Mouse (Mus musculus): ENCODE results near the gene Mmp21. TPM values are rescaled to one million over a fixed set of nuclear protein-coding genes. Genes with fewer than 3 reads are reported as not detected.

The Mmp21 gene
- total and polyA plus RNA-seq, 3 experiments = 0.17 TPM; not detected in 2

DNA sequence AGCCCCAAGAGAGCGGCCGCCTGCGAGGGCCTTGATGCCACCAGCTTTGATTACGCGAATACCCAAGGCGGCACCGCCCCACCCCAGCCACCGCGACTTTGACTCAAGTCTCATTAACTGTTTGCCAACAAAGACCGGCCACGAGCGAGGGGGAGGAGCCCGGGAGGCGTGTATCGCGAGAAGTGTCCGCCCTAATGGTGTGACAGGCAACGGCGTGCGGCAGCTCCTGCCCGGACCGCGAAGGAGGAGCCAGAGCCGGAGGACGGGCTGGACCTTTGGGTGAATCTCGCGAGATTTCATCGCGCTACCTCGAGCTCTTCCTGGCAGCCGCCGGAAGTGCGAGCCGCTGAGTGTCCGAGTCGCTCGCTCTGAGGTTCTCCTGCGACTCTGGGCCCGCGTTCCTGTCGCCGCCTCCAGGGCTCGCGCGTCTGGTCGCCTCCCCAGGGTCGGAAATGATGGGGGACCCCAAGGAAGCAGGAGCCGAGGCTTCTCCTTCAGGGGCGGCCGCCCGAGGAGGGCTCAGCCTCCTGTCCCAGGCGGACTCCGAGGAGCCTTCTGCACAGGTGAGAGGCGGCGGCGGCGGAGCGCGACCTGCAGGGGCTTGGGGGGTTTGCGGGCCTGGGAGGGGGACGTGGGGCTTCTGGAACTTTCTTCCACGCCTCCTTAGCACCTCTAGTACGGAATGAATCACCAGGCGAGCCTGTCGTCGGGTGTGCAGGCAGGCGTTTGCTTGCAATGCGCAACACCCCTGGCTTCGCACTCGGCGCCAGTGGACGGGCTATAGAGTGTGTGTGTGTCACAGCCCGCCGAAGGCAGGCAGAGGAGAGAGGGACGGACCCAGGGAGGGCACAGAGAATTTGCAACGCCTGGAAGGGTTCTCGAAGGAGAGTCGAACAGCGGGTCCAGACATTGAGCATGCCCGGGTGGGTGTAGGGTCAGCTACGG lies 42.2 kb downstream of the Mmp21 start, which contains the start of gene Edrf1:
Gene Edrf1, plus strand, starts transcription at position 183 of the 945 bp plus-strand sequence.
- dilution Hi-C loops (cut with MboI; ENCODE audit: extremely low pct_ligation_motif_present, extremely low pct_unique_long_range_greater_than_20kb, low sequenced_read_pairs) = no loop called here
- H3K4me2 ChIP-seq (ENCODE audit: insufficient read depth, low read depth, poor library complexity, severe bottlenecking) = peak within 1 kb of the TSS; percentile 58

More for the DNA sequence above, 42.2 kb downstream of the Mmp21 start, which contains the start of gene Edrf1:
- Histone ChIP-seq H3K9ac (ENCODE audit: insufficient read depth, low read depth) (peak within 1 kb of the TSS; percentile 90), H3K4me3 (replicated peaks in 1 of 3; ENCODE audit: low read depth in 2 of 3, low read length in 2 of 3, poor library complexity in 1 of 3) (peak within 1 kb of the TSS; percentile 64 to 92 (median 83)), H3K79me2 (replicated peaks; ENCODE audit: control insufficient read depth, extremely low read depth, insufficient read depth, poor library complexity, severe bottlenecking) (peaks cover 19% of the 10 kb centered on the region), H3K9me3 (replicated peaks; ENCODE audit: low read length) (no peaks in the 10 kb centered on the region), H3K36me3 (replicated peaks in 1 of 2; ENCODE audit: control insufficient read depth in 1 of 2, insufficient read depth in 1 of 2, low read length in 1 of 2) (peaks cover 20 to 32% of the 10 kb centered on the region in 2 experiments), H3K27me3 (replicated peaks) (peaks cover 16% of the 10 kb centered on the region), H3K4me1 (ENCODE audit: control insufficient read depth in 1 of 2, insufficient read depth in 2 of 2) (peaks cover 0 to 12% of the 10 kb centered on the region in 2 experiments; a peak in 2 of 4 replicates), H3K27ac (ENCODE audit: insufficient read depth, low read depth) (peak within 1 kb of the TSS; percentile 57)
- in situ Hi-C loops (cut with MboI; ENCODE audit: low pct_ligation_motif_present, low pct_unique_long_range_greater_than_20kb, low sequenced_read_pairs) = no loop called here
- peak; percentile 99 for DNase-seq (ENCODE audit: extremely low read depth)
- TF ChIP-seq MAZ (IDR thresholded peaks at IDR 0.05; ENCODE audit: low read depth, low read length) (no peak), SMC3 (IDR thresholded peaks at IDR 0.05; ENCODE audit: low read depth, low read length) (no peak), EP300 (IDR thresholded peaks at IDR 0.05; ENCODE audit: low read length) (no peak), NELFE (IDR thresholded peaks at IDR 0.05; ENCODE audit: low read depth, low read length) (peak; percentile 91), USF1 (IDR thresholded peaks at IDR 0.05; ENCODE audit: low read depth, low read length) (no peak), UBTF (IDR thresholded peaks at IDR 0.05; ENCODE audit: low read depth, low read length) (peak; percentile 75; the same call in 1 of the 2 replicates), MEF2A (IDR thresholded peaks at IDR 0.05; ENCODE audit: borderline replicate concordance, low read depth, low read length) (peak; percentile 58; the same call in 1 of the 2 replicates), ETS1 (conservative IDR thresholded peaks at IDR 0.05; ENCODE audit: low read depth, low read length) (no peak), CTCF (conservative IDR thresholded peaks at IDR 0.05 in 1 of 2, IDR thresholded peaks at IDR 0.05 in 1 of 2; ENCODE audit: low read depth in 2 of 2, low read length in 2 of 2) (no peak), ZMIZ1 (IDR thresholded peaks at IDR 0.05; ENCODE audit: low read depth, low read length) (peak; percentile 77; the same call in 1 of the 2 replicates), MAX (IDR thresholded peaks at IDR 0.05; ENCODE audit: low read length) (peak; percentile 82; the same call in 1 of the 2 replicates), RCOR1 (conservative IDR thresholded peaks at IDR 0.05; ENCODE audit: low read depth, low read length) (no peak), SIN3A (IDR thresholded peaks at IDR 0.05; ENCODE audit: low read length) (peak; percentile 93), NRF1 (IDR thresholded peaks at IDR 0.05; ENCODE audit: low read depth, low read length) (peak; percentile 39), TCF12 (IDR thresholded peaks at IDR 0.05; ENCODE audit: low read depth, low read length) (peak; percentile 81), ZKSCAN1 (IDR thresholded peaks at IDR 0.05; ENCODE audit: borderline replicate concordance, low read depth, low read length) (no peak), MYC (IDR thresholded peaks at IDR 0.05; ENCODE audit: low read depth, low read length) (peak; percentile 69; the same call in 1 of the 2 replicates), ZNF384 (IDR thresholded peaks at IDR 0.05; ENCODE audit: low read depth, low read length) (no peak), ZC3H11A (IDR thresholded peaks at IDR 0.05; ENCODE audit: low read depth, low read length) (no peak), GABPA (IDR thresholded peaks at IDR 0.05; ENCODE audit: insufficient replicate concordance, low read depth, low read length) (no peak; the same call in 1 of the 2 replicates), TBP (conservative IDR thresholded peaks at IDR 0.05; ENCODE audit: low read depth, low read length) (peak; percentile 46; the same call in 1 of the 2 replicates), CHD2 (IDR thresholded peaks at IDR 0.05; ENCODE audit: low read length) (peak; percentile 100), POLR2AphosphoS2 (IDR thresholded peaks at IDR 0.05; ENCODE audit: low read depth, low read length) (peak; percentile 67; the same call in 1 of the 2 replicates), HCFC1 (IDR thresholded peaks at IDR 0.05; ENCODE audit: low read depth, low read length) (peak; percentile 87), IRF4 (IDR thresholded peaks at IDR 0.05; ENCODE audit: low read depth, low read length) (no peak; the same call in 1 of the 2 replicates), RAD21 (IDR thresholded peaks at IDR 0.05; ENCODE audit: low read depth, low read length) (no peak), BHLHE40 (IDR thresholded peaks at IDR 0.05; ENCODE audit: low read depth, low read length) (peak; percentile 56), POLR2A (IDR thresholded peaks at IDR 0.05; ENCODE audit: low read depth, low read length) (peak; percentile 94), CHD1 (IDR thresholded peaks at IDR 0.05; ENCODE audit: low read depth, low read length) (no peak), JUND (conservative IDR thresholded peaks at IDR 0.05; ENCODE audit: low read depth, low read length) (no peak), E2F4 (IDR thresholded peaks at IDR 0.05; ENCODE audit: insufficient replicate concordance, low read depth, low read length) (no peak), PAX5 (IDR thresholded peaks at IDR 0.05; ENCODE audit: low read length) (no peak), JUN (IDR thresholded peaks at IDR 0.05; ENCODE audit: insufficient read depth, low read depth, low read length) (no peak), ELF1 (IDR thresholded peaks at IDR 0.05; ENCODE audit: low read depth, low read length) (peak; percentile 92), MAFK (IDR thresholded peaks at IDR 0.05; ENCODE audit: insufficient replicate concordance, low read length) (no peak), MXI1 (IDR thresholded peaks at IDR 0.05; ENCODE audit: low read depth, low read length) (peak; percentile 90), KAT2A (IDR thresholded peaks at IDR 0.05; ENCODE audit: insufficient replicate concordance, low read length) (peak; percentile 76; the same call in 1 of the 2 replicates), USF2 (conservative IDR thresholded peaks at IDR 0.05; ENCODE audit: low read depth, low read length) (no peak)

Measured in CH12.LX (cell line).